Comparison of ENCODE assay signal across 8 mouse cellular contexts in genomic region chr11:5715630-5716105, GRCm38 (mm10). TPM values are rescaled to one million over a fixed set of nuclear protein-coding genes. Genes with fewer than 3 reads are reported as not detected.
DNase-seq lines count a peak whose midpoint lies in the region; ATAC-seq lines count a peak whose summit lies in the region.

Mrps24 (minus strand) TSS chr11:5715680.

- H3K4me3 ChIP-seq in neural tube, embryonic 11.5 days (ENCODE audit: low read depth, low read length): no peak within 1 kb of the TSS
- H3K4me3 ChIP-seq in embryonic facial prominence, embryonic 11.5 days (ENCODE audit: low read depth, low read length): no peak within 1 kb of the TSS
- H3K4me3 ChIP-seq in heart, embryonic 11.5 days (ENCODE audit: low read depth, low read length): no peak within 1 kb of the TSS
- no peak within 1 kb of the TSS for H3K4me3 ChIP-seq in midbrain, embryonic 15.5 days

- peaks cover 16% of the 10 kb centered on the region for H3K36me3 ChIP-seq in neural tube, embryonic 11.5 days (ENCODE audit: control insufficient read depth, insufficient read depth, low read length)
- peaks cover 4% of the 10 kb centered on the region; the same call in 1 of the 2 replicates for H3K36me3 ChIP-seq in embryonic facial prominence, embryonic 11.5 days (replicated peaks; ENCODE audit: control insufficient read depth, insufficient read depth, low read depth, low read length)
- H3K36me3 ChIP-seq in heart, embryonic 11.5 days (ENCODE audit: control insufficient read depth, insufficient read depth, low read length): peaks cover 33% of the 10 kb centered on the region
- peaks cover 23% of the 10 kb centered on the region; the same call in 1 of the 2 replicates for H3K36me3 ChIP-seq in midbrain, embryonic 15.5 days (replicated peaks)

- H3K9ac ChIP-seq in neural tube, embryonic 11.5 days (ENCODE audit: low read length): no peak within 1 kb of the TSS
- H3K9ac ChIP-seq in embryonic facial prominence, embryonic 11.5 days (replicated peaks; ENCODE audit: low read length): no peak within 1 kb of the TSS
- no peak within 1 kb of the TSS for H3K9ac ChIP-seq in heart, embryonic 11.5 days (ENCODE audit: low read depth, low read length)
- H3K9ac ChIP-seq in midbrain, embryonic 15.5 days: no peak within 1 kb of the TSS

- H3K4me1 ChIP-seq in neural tube, embryonic 11.5 days (ENCODE audit: control insufficient read depth, insufficient read depth, low read length): no peaks in the 10 kb centered on the region
- H3K4me1 ChIP-seq in embryonic facial prominence, embryonic 11.5 days (ENCODE audit: control insufficient read depth, insufficient read depth, low read length): no peaks in the 10 kb centered on the region
- H3K4me1 ChIP-seq in heart, embryonic 11.5 days (ENCODE audit: control insufficient read depth, insufficient read depth, low read length): no peaks in the 10 kb centered on the region
- H3K4me1 ChIP-seq in midbrain, embryonic 15.5 days: no peaks in the 10 kb centered on the region

- WGBS in neural tube, embryonic 11.5 days: 80% methylated on average over 14 of the region's 14 CpGs
- 81% methylated on average over 14 of the region's 14 CpGs for WGBS in embryonic facial prominence, embryonic 11.5 days
- 76% methylated on average over 14 of the region's 14 CpGs for WGBS in heart, embryonic 11.5 days (ENCODE audit: insufficient replicate concordance)
- WGBS in midbrain, embryonic 15.5 days: 80% methylated on average over 14 of the region's 14 CpGs

- no peak within 1 kb of the TSS for H3K4me2 ChIP-seq in neural tube, embryonic 11.5 days (ENCODE audit: low read depth)
- no peak within 1 kb of the TSS for H3K4me2 ChIP-seq in embryonic facial prominence, embryonic 11.5 days (ENCODE audit: low read depth, low read length)
- H3K4me2 ChIP-seq in heart, embryonic 11.5 days: no peak within 1 kb of the TSS
- H3K4me2 ChIP-seq in midbrain, embryonic 15.5 days: no peak within 1 kb of the TSS

- no peaks in the 10 kb centered on the region for H3K27me3 ChIP-seq in neural tube, embryonic 11.5 days (ENCODE audit: control insufficient read depth, insufficient read depth, low read length)
- no peaks in the 10 kb centered on the region for H3K27me3 ChIP-seq in embryonic facial prominence, embryonic 11.5 days (ENCODE audit: control insufficient read depth, insufficient read depth, low read length)
- no peaks in the 10 kb centered on the region for H3K27me3 ChIP-seq in heart, embryonic 11.5 days (ENCODE audit: control insufficient read depth, insufficient read depth, low read length)
- H3K27me3 ChIP-seq in midbrain, embryonic 15.5 days (replicated peaks): no peaks in the 10 kb centered on the region

- no peak for DNase-seq in neural tube, embryonic 11.5 days (ENCODE audit: low spot score)
- DNase-seq in neural tube, embryonic 10.5 days (ENCODE audit: extremely low spot score, low spot score): no peak
- DNase-seq in embryonic facial prominence, embryonic 11.5 days (ENCODE audit: low spot score): no peak
- DNase-seq in layer of hippocampus, postnatal 36 days: no peak
- DNase-seq in c-Kit-positive CD71-positive TER-119-positive erythroid progenitor cells, embryonic 14.5 days (ENCODE audit: low spot score): no peak
- DNase-seq in frontal cortex, postnatal 25 days (ENCODE audit: low spot score in 2 of 2): no peak

- H3K27ac ChIP-seq in neural tube, embryonic 11.5 days (ENCODE audit: low read depth, low read length): no peak within 1 kb of the TSS
- no peak within 1 kb of the TSS for H3K27ac ChIP-seq in embryonic facial prominence, embryonic 11.5 days (replicated peaks; ENCODE audit: low read depth, low read length)
- H3K27ac ChIP-seq in heart, embryonic 11.5 days (ENCODE audit: low read depth, low read length): no peak within 1 kb of the TSS
- no peak within 1 kb of the TSS for H3K27ac ChIP-seq in midbrain, embryonic 15.5 days

- H3K9me3 ChIP-seq in neural tube, embryonic 11.5 days (ENCODE audit: control insufficient read depth, low read length): no peaks in the 10 kb centered on the region
- H3K9me3 ChIP-seq in embryonic facial prominence, embryonic 11.5 days (replicated peaks; ENCODE audit: control insufficient read depth, low read length): no peaks in the 10 kb centered on the region
- no peaks in the 10 kb centered on the region for H3K9me3 ChIP-seq in heart, embryonic 11.5 days (replicated peaks; ENCODE audit: control insufficient read depth, low read length)
- H3K9me3 ChIP-seq in midbrain, embryonic 15.5 days: no peaks in the 10 kb centered on the region

- ATAC-seq in neural tube, embryonic 11.5 days (ENCODE audit: insufficient read depth, low FRiP score, low TSS enrichment): no peak
- ATAC-seq in embryonic facial prominence, embryonic 11.5 days (replicated peaks; ENCODE audit: insufficient number of reproducible peaks, low FRiP score, low TSS enrichment, low read depth): no peak
- ATAC-seq in heart, embryonic 11.5 days (replicated peaks; ENCODE audit: insufficient number of reproducible peaks, low FRiP score, low TSS enrichment): no peak
- ATAC-seq in midbrain, embryonic 15.5 days (replicated peaks): no peak

RNA-seq across cellular contexts. Expression of gene Mrps24, which starts in this region (rescaled TPM):
- polyA plus RNA-seq in neural tube, embryonic 11.5 days (2014; fragmentation: Nextera tagmentation; extraction: Ambion mirVana): 146 and 159 TPM in 2 replicates
- polyA plus RNA-seq in embryonic facial prominence, embryonic 11.5 days (2014; fragmentation: Nextera tagmentation; extraction: Ambion mirVana): 170 and 176 TPM in 2 replicates
- 174 and 184 TPM in 2 replicates for polyA plus RNA-seq in heart, embryonic 11.5 days (2014; fragmentation: Nextera tagmentation; extraction: Ambion mirVana)
- 10 to 100 TPM; 67.6 to 72.2 TPM for total RNA-seq in layer of hippocampus, postnatal 36 days (2021)
- polyA plus RNA-seq in midbrain, embryonic 15.5 days (2015; fragmentation: Nextera tagmentation; extraction: Ambion mirVana): 170 and 176 TPM in 2 replicates
